Mouse (Mus musculus) embryonic fibroblast, embryonic 13.5 days (primary cell): ENCODE data around the gene Pak3. TPM values are rescaled to one million over a fixed set of nuclear protein-coding genes. Genes with fewer than 3 reads are reported as not detected.
A peak's percentile ranks its signal among the peaks of the same experiment; 100 is the strongest.

Experiments
- H3K27ac ChIP-seq: 2 replicates; pipeline ENCODE4 v1.5.1; 2012; ENCODE audit warnings: low read length, control low read depth, inconsistent platforms; ENCODE audit not compliant: insufficient read depth
- H3K4me1 ChIP-seq: 2 replicates; pipeline ENCODE4 v1.6.1; 2011; ENCODE audit warnings: low read length; ENCODE audit not compliant: control insufficient read depth, insufficient read depth
- H3K4me3 ChIP-seq: 2 replicates; pipeline ENCODE4 v1.5.1; 2011; ENCODE audit warnings: mild to moderate bottlenecking, control low read depth, low read length; ENCODE audit not compliant: insufficient read depth
- CTCF ChIP-seq: IDR thresholded peaks from 2 replicates; pipeline ENCODE4 v1.5.1; 2011; ENCODE audit warnings: mild to moderate bottlenecking, control low read depth, low read length, moderate library complexity, borderline replicate concordance; ENCODE audit not compliant: insufficient read depth
- POLR2A ChIP-seq: IDR thresholded peaks from 2 replicates; pipeline ENCODE4 v1.6.1; 2011; ENCODE audit warnings: low read depth, mild to moderate bottlenecking, control low read depth, low read length, moderate library complexity
- polyA plus RNA-seq: library from polyadenylated mRNA; stranded (reverse); fragments of >200 nt; gene quantifications from 2 replicates; pipeline ENCODE4 v1.2.4, GENCODE M21; 2011; ENCODE audit warnings: low read depth; ENCODE audit not compliant: missing spikeins, insufficient read length

The Pak3 gene
- polyA plus RNA-seq, 1 experiment = 24.8 TPM

DNA sequence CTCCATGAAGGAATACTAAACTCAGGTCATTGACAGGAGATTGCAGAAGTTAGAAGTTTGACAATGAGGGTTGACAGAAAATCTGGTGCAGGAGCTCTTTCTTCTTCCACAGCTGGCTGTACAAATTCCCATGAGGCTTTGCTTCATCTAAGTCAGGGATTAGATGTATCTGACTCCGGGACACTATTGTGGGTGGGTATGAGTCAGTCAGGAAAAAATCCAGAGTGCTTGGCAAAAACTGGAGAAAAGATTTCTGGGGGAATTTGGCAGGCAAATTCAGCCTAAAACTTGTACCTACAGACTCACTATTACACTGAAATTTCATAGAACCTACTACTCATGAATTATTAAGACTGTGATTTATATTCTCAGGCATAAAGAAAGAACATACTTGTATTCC, 297.6 kb downstream of the Pak3 start:
- Histone ChIP-seq H3K4me3 (no peak overlapping the region), H3K4me1 (no peaks in the 10 kb centered on the region), H3K27ac (peak overlapping the region; percentile 80; the same call in 1 of the 2 replicates)
- TF ChIP-seq POLR2A (no peak), CTCF (no peak)

GRCm38 (mm10) chrX:143818961-143819360, 300.6 kb downstream of the Pak3 start:
- Histone ChIP-seq H3K27ac (no peak overlapping the region), H3K4me3 (no peak overlapping the region), H3K4me1 (no peaks in the 10 kb centered on the region)
- TF ChIP-seq CTCF (no peak), POLR2A (no peak)

DNA sequence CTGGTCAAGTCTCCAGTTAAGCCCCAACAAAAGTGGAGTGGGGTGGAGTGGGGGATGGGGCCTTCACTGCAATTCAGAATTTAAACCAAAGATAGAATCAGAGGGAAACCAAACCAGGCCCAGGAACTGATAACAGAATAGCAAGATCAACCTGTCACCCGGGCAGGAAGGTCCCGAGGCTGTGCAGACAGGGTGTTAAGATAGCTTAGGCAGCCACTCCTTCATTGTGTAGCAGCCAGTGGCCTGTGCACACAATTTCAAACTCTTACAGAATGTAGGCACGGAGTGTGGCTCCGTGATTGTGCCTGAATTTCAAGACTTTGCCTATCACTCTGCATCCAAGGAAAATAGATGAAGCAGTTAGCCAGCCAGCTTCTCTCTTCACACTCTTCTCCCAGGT, 308.1 kb downstream of the Pak3 start:
- TF ChIP-seq POLR2A (no peak), CTCF (no peak)
- H3K4me1 ChIP-seq = no peaks in the 10 kb centered on the region
- H3K4me3 ChIP-seq = peak overlapping the region; percentile 59

DNA sequence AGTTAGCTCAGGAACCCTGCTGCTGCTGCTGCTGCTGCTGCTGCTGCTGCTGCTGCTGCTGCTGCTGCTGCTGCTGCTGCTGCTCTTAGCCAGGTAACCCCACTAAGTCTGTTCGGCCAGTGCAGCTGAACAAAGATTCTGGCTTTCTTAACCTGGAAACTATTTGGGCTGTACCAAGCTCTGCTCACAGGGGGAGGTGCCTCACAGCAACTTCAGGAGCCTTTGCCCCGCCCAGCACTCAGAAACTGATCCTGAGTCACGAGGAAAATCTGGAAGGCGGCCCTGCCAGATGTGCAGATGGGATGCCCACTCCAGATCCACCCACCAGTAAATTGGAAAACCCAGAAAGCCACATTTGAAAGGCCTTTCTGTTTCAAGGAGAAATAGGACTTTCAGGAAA, 308.8 kb downstream of the Pak3 start, which contains the start of gene Capn6:
Gene Capn6, minus strand, starts transcription at position 203 of the 400 bp plus-strand sequence.
- Histone ChIP-seq H3K4me3 (peak within 1 kb of the TSS; percentile 59), H3K4me1 (no peaks in the 10 kb centered on the region), H3K27ac (no peak within 1 kb of the TSS; the same call in 1 of the 2 replicates)
- TF ChIP-seq CTCF = no peak
- TF ChIP-seq POLR2A = peak; percentile 50

More for the DNA sequence above, 308.1 kb downstream of the Pak3 start:
- H3K27ac ChIP-seq = no peak overlapping the region; the same call in 1 of the 2 replicates

DNA sequence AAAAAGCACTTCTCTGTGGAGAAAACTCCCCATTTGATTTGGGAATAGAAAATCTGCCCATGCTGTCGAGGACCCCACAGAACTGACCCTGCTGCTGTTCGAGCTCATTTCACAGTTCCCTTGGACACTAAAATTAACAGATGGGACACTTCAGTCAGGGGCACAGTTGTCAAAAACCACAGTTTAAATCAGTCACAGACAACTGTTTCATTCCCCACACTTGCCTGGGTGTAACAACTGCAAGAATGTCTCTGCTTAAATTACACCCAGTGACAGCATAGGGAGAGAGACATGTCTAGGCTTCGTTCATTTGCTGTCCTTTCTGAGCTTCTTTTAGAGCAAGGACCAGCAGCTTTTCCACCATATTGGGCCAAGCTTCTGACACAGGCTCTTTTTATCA, 328.2 kb downstream of the Pak3 start:
- no peak overlapping the region for H3K27ac ChIP-seq
- no peaks in the 10 kb centered on the region for H3K4me1 ChIP-seq
- no peak for TF ChIP-seq POLR2A
- no peak for TF ChIP-seq CTCF

More for the DNA sequence above, 328.2 kb downstream of the Pak3 start:
- no peak overlapping the region for H3K4me3 ChIP-seq

Other genes starting within 250 kb of the Pak3 start
- 5.1 and 24.8 TPM in 2 replicates for gene Chrdl1, start 124.3 kb upstream of the Pak3 start, polyA plus RNA-seq